Comparison of ENCODE assay signal across 8 mouse cellular contexts in genomic region chr5:130170666-130171422, GRCm38 (mm10). TPM values are rescaled to one million over a fixed set of nuclear protein-coding genes. Genes with fewer than 3 reads are reported as not detected.
DNase-seq lines count a peak whose midpoint lies in the region; ATAC-seq lines count a peak whose summit lies in the region.

No protein-coding gene starts in this region.

- no peaks in the 10 kb centered on the region for H3K36me3 ChIP-seq in lung, embryonic 16.5 days (ENCODE audit: control insufficient read depth, insufficient read depth, low read length)
- H3K36me3 ChIP-seq in hindbrain, embryonic 12.5 days = no peaks in the 10 kb centered on the region

- H3K4me2 ChIP-seq in lung, embryonic 16.5 days (ENCODE audit: low read depth, low read length) = peak overlapping the region; percentile 72
- H3K4me2 ChIP-seq in hindbrain, embryonic 12.5 days (replicated peaks) = peak overlapping the region; percentile 81

- H3K4me1 ChIP-seq in lung, embryonic 16.5 days (replicated peaks; ENCODE audit: control insufficient read depth, insufficient read depth, low read length) = peaks cover 16% of the 10 kb centered on the region
- peaks cover 26% of the 10 kb centered on the region for H3K4me1 ChIP-seq in hindbrain, embryonic 12.5 days

- H3K9me3 ChIP-seq in lung, embryonic 16.5 days (ENCODE audit: control insufficient read depth, low read length) = no peaks in the 10 kb centered on the region
- H3K9me3 ChIP-seq in hindbrain, embryonic 12.5 days (replicated peaks) = no peaks in the 10 kb centered on the region

- H3K27ac ChIP-seq in lung, embryonic 16.5 days (ENCODE audit: low read length) = peak overlapping the region; percentile 94
- H3K27ac ChIP-seq in hindbrain, embryonic 12.5 days = peak overlapping the region; percentile 89

- H3K4me3 ChIP-seq in lung, embryonic 16.5 days (ENCODE audit: low read length) = peak overlapping the region; percentile 93
- H3K4me3 ChIP-seq in hindbrain, embryonic 12.5 days = peak overlapping the region; percentile 90

- no peaks in the 10 kb centered on the region for H3K27me3 ChIP-seq in lung, embryonic 16.5 days (ENCODE audit: control insufficient read depth, insufficient read depth, low read depth, low read length)
- H3K27me3 ChIP-seq in hindbrain, embryonic 12.5 days = no peaks in the 10 kb centered on the region

- H3K9ac ChIP-seq in lung, embryonic 16.5 days (ENCODE audit: low read length) = peak overlapping the region; percentile 78
- peak overlapping the region; percentile 91 for H3K9ac ChIP-seq in hindbrain, embryonic 12.5 days

- no peak for DNase-seq in lung, postnatal 10 days
- no peak for DNase-seq in ovary, postnatal 36 days (ENCODE audit: low spot score)
- no peak for DNase-seq in layer of hippocampus, postnatal 10 days (ENCODE audit: low spot score in 2 of 2)
- DNase-seq in ovary, postnatal 14 days (ENCODE audit: low spot score) = no peak

- peak; percentile 12 for ATAC-seq in lung, embryonic 16.5 days (ENCODE audit: low read depth)
- peak; percentile 34 for ATAC-seq in common myeloid progenitor, adult 5-6 weeks (replicated peaks; ENCODE audit: low read depth, poor library complexity, severe bottlenecking)
- ATAC-seq in hindbrain, embryonic 12.5 days (ENCODE audit: low FRiP score) = peak; percentile 21
- peak; percentile 76 for ATAC-seq in megakaryocyte-erythroid progenitor cell, adult 5-6 weeks (replicated peaks; ENCODE audit: low FRiP score, low TSS enrichment, poor library complexity, severe bottlenecking)

- 9% methylated on average over 6 of the region's 6 CpGs for WGBS in lung, embryonic 16.5 days
- WGBS in hindbrain, embryonic 12.5 days = 15% methylated on average over 6 of the region's 6 CpGs

RNA-seq across cellular contexts. Expression of gene Rabgef1, which starts 0.8 kb away (rescaled TPM):
- 31.1 and 32.4 TPM in 2 replicates for polyA plus RNA-seq in lung, embryonic 16.5 days (2015; fragmentation: Nextera tagmentation; extraction: Ambion mirVana)
- 32.4 and 34.3 TPM in 2 replicates for total RNA-seq in common myeloid progenitor, adult 5-6 weeks (2017)
- polyA plus RNA-seq in hindbrain, embryonic 12.5 days (2016; fragmentation: Nextera tagmentation; extraction: Ambion mirVana) = 33.3 and 38.2 TPM in 2 replicates
- total RNA-seq in megakaryocyte-erythroid progenitor cell, adult 5-6 weeks (2014; fragmentation: Nextera tagmentation) = 45.4 and 46.7 TPM in 2 replicates
- 56.0 and 60.5 TPM in 2 replicates for total RNA-seq in megakaryocyte-erythroid progenitor cell, adult 5-6 weeks (2017)
- total RNA-seq in layer of hippocampus, postnatal 10 days (2021) = 10 to 100 TPM; 31.8 to 38.1 TPM

RNA-seq across cellular contexts. Expression of gene Kctd7, which starts 26.2 kb away (rescaled TPM):
- polyA plus RNA-seq in lung, embryonic 16.5 days (2015; fragmentation: Nextera tagmentation; extraction: Ambion mirVana) = 5.5 and 6.1 TPM in 2 replicates
- 2.3 and 9.3 TPM in 2 replicates for total RNA-seq in common myeloid progenitor, adult 5-6 weeks (2017)
- 8.7 and 10.1 TPM in 2 replicates for polyA plus RNA-seq in hindbrain, embryonic 12.5 days (2016; fragmentation: Nextera tagmentation; extraction: Ambion mirVana)
- 5.0 and 12.8 TPM in 2 replicates for total RNA-seq in megakaryocyte-erythroid progenitor cell, adult 5-6 weeks (2014; fragmentation: Nextera tagmentation)
- total RNA-seq in megakaryocyte-erythroid progenitor cell, adult 5-6 weeks (2017) = 6.6 and 8.2 TPM in 2 replicates
- total RNA-seq in layer of hippocampus, postnatal 10 days (2021) = 10 to 100 TPM; 13.1 to 14.0 TPM

RNA-seq across cellular contexts. Expression of gene Tmem248, which starts 46.0 kb away (rescaled TPM):
- 31.5 and 36.3 TPM in 2 replicates for polyA plus RNA-seq in lung, embryonic 16.5 days (2015; fragmentation: Nextera tagmentation; extraction: Ambion mirVana)
- 42.8 and 55.1 TPM in 2 replicates for total RNA-seq in common myeloid progenitor, adult 5-6 weeks (2017)
- polyA plus RNA-seq in hindbrain, embryonic 12.5 days (2016; fragmentation: Nextera tagmentation; extraction: Ambion mirVana) = 31.0 and 31.1 TPM in 2 replicates
- 42.5 and 48.7 TPM in 2 replicates for total RNA-seq in megakaryocyte-erythroid progenitor cell, adult 5-6 weeks (2014; fragmentation: Nextera tagmentation)
- total RNA-seq in megakaryocyte-erythroid progenitor cell, adult 5-6 weeks (2017) = 35.8 and 42.8 TPM in 2 replicates
- total RNA-seq in layer of hippocampus, postnatal 10 days (2021) = 10 to 100 TPM; 36.1 to 37.0 TPM

Comparison
In these comparisons a context has a peak if more than half of its experiments do, and no peak if none do; other contexts are left out.
1. ATAC-seq: peak in every context shown above with its lines; median percentile 76 in megakaryocyte-erythroid progenitor cell, adult 5-6 weeks; 34 in common myeloid progenitor, adult 5-6 weeks; 21 in hindbrain, embryonic 12.5 days; 12 in lung, embryonic 16.5 days.